Mouse (Mus musculus) thymus, postnatal 36 days (tissue): ENCODE results near the gene Glis3.

ENCODE experiments used
- DNase-seq, 2 experiments: peaks; one replicate each; pipeline ENCODE4 v3.0.0; 2022; ENCODE audit warnings: mixed read lengths in 2 of 2

Gene Glis3

GRCm38 (mm10) chr19:28650836-28651235 is 29.0 kb downstream of the Glis3 start:
- no peak for DNase-seq

GRCm38 (mm10) chr19:28649489-28649888 is 30.4 kb downstream of the Glis3 start:
- no peak for DNase-seq

GRCm38 (mm10) chr19:28648881-28649280 is 31.0 kb downstream of the Glis3 start:
- no peak for DNase-seq

GRCm38 (mm10) chr19:28647424-28647823 is 32.5 kb downstream of the Glis3 start:
- no peak for DNase-seq

- no peak for DNase-seq
Observed at GRCm38 (mm10) chr19:28646286-28646685, 33.6 kb downstream of the Glis3 start.

GRCm38 (mm10) chr19:28640861-28641381 is 39.0 kb downstream of the Glis3 start:
- DNase-seq = no peak

- no peak for DNase-seq
Observed at GRCm38 (mm10) chr19:28635991-28636553, 43.8 kb downstream of the Glis3 start.

GRCm38 (mm10) chr19:28634986-28635385 is 44.9 kb downstream of the Glis3 start:
- no peak for DNase-seq

- DNase-seq = no peak
Observed at GRCm38 (mm10) chr19:28628416-28628815, 51.5 kb downstream of the Glis3 start.

- no peak for DNase-seq
Observed at GRCm38 (mm10) chr19:28626189-28626588, 53.7 kb downstream of the Glis3 start.

GRCm38 (mm10) chr19:28624571-28624970 is 55.3 kb downstream of the Glis3 start:
- DNase-seq = no peak

GRCm38 (mm10) chr19:28623726-28624125 is 56.2 kb downstream of the Glis3 start:
- no peak for DNase-seq

GRCm38 (mm10) chr19:28621608-28622505 is 58.0 kb downstream of the Glis3 start:
- no peak for DNase-seq

GRCm38 (mm10) chr19:28617736-28618135 is 62.1 kb downstream of the Glis3 start:
- DNase-seq = no peak

- no peak for DNase-seq
Observed at GRCm38 (mm10) chr19:28617191-28617590, 62.7 kb downstream of the Glis3 start.

- DNase-seq = no peak
Observed at GRCm38 (mm10) chr19:28616487-28616886, 63.4 kb downstream of the Glis3 start.

- peak in 1 of 2 experiments; percentile 4 for DNase-seq
Observed at GRCm38 (mm10) chr19:28612249-28612648, 67.6 kb downstream of the Glis3 start.

- no peak for DNase-seq
Observed at GRCm38 (mm10) chr19:28608747-28609146, 71.1 kb downstream of the Glis3 start.

- no peak for DNase-seq
Observed at GRCm38 (mm10) chr19:28608277-28608676, 71.6 kb downstream of the Glis3 start.

GRCm38 (mm10) chr19:28600866-28601265 is 79.0 kb downstream of the Glis3 start:
- no peak for DNase-seq

GRCm38 (mm10) chr19:28594215-28594614 is 85.7 kb downstream of the Glis3 start:
- no peak for DNase-seq

- DNase-seq = no peak
Observed at GRCm38 (mm10) chr19:28592981-28593380, 86.9 kb downstream of the Glis3 start.

GRCm38 (mm10) chr19:28591736-28592477 is 88.0 kb downstream of the Glis3 start:
- no peak for DNase-seq
